Comparison of ENCODE assay signal across 32 mouse cellular contexts in genomic region chr16:23149396-23149795, GRCm38 (mm10). TPM values are rescaled to one million over a fixed set of nuclear protein-coding genes. Genes with fewer than 3 reads are reported as not detected.
DNase-seq lines count a peak whose midpoint lies in the region; ATAC-seq and TF ChIP-seq lines count a peak whose summit lies in the region.
"Had no signal": no experiment of that assay in that cellular context is flagged by ENCODE, and none has a peak within 500 bp of the region (broad histone marks: within the 10 kb centered on the region; RNA-seq: fewer than 3 reads in every experiment).

No protein-coding gene starts in this region.

- peak overlapping the region; percentile 41 for H3K9ac ChIP-seq in liver, adult 2 months (ENCODE audit: low read depth, low read length)
- H3K9ac ChIP-seq in liver, embryonic 12.5 days, result no peak overlapping the region
- H3K9ac ChIP-seq in CH12.LX (ENCODE audit: insufficient read depth, low read depth), result no peak overlapping the region
- no peak overlapping the region for H3K9ac ChIP-seq in lung, postnatal 0 days (replicated peaks; ENCODE audit: low read depth)
- H3K9ac ChIP-seq: embryonic facial prominence, embryonic 13.5 days; forebrain, embryonic 12.5 days; forebrain, embryonic 15.5 days; heart, embryonic 12.5 days; heart, embryonic 15.5 days; hindbrain, embryonic 14.5 days had no signal

- ATAC-seq in liver, embryonic 12.5 days, result no peak
- ATAC-seq in lung, postnatal 0 days, result no peak
- ATAC-seq: activated CD4-positive, CD25-positive, alpha-beta regulatory T cell, adult 4 months; CD4-positive, CD25-positive, alpha-beta regulatory T cell, adult 4 months; forebrain, embryonic 15.5 days; hindbrain, postnatal 0 days; inflammation-experienced regulatory T-cells, adult 6 months had no signal

- H3K79me2 ChIP-seq in liver, adult 2 months (ENCODE audit: control insufficient read depth, insufficient read depth, low read length), result no peaks in the 10 kb centered on the region
- no peaks in the 10 kb centered on the region for H3K79me2 ChIP-seq in CH12.LX (replicated peaks; ENCODE audit: control insufficient read depth, extremely low read depth, insufficient read depth, poor library complexity, severe bottlenecking)

- in situ Hi-C loops in CH12.LX (cut with MboI; ENCODE audit: low pct_ligation_motif_present, low pct_unique_long_range_greater_than_20kb, low sequenced_read_pairs), result loop anchor here (5.0 to 10.0 kb wide), 2 partner anchors 133 to 285 kb away; no protein-coding TSS in a partner anchor

- no peak overlapping the region for H3K4me2 ChIP-seq in liver, embryonic 12.5 days
- peak overlapping the region; percentile 12; the same call in 1 of the 2 replicates for H3K4me2 ChIP-seq in CH12.LX (ENCODE audit: insufficient read depth, low read depth, poor library complexity, severe bottlenecking)
- H3K4me2 ChIP-seq in lung, postnatal 0 days (replicated peaks; ENCODE audit: low read depth, low read length), result no peak overlapping the region
- H3K4me2 ChIP-seq: embryonic facial prominence, embryonic 13.5 days; forebrain, embryonic 12.5 days; forebrain, embryonic 15.5 days; heart, embryonic 12.5 days; heart, embryonic 15.5 days; hindbrain, embryonic 14.5 days had no signal

- H3K36me3 ChIP-seq in liver, adult 2 months (ENCODE audit: control insufficient read depth, insufficient read depth, low read length), result no peaks in the 10 kb centered on the region
- no peaks in the 10 kb centered on the region for H3K36me3 ChIP-seq in liver, embryonic 12.5 days
- no peaks in the 10 kb centered on the region for H3K36me3 ChIP-seq in CH12.LX (replicated peaks in 1 of 2; ENCODE audit: control insufficient read depth in 1 of 2, insufficient read depth in 1 of 2, low read length in 1 of 2)
- H3K36me3 ChIP-seq in lung, postnatal 0 days (ENCODE audit: insufficient read depth, low read length), result no peaks in the 10 kb centered on the region
- H3K36me3 ChIP-seq: embryonic facial prominence, embryonic 10.5 days; embryonic facial prominence, embryonic 13.5 days; forebrain, embryonic 12.5 days; forebrain, embryonic 15.5 days; heart, embryonic 12.5 days; heart, embryonic 15.5 days had no signal

- H3K4me1 ChIP-seq in liver, adult 2 months (ENCODE audit: control insufficient read depth, insufficient read depth, low read length), result peaks cover 20% of the 10 kb centered on the region
- no peaks in the 10 kb centered on the region for H3K4me1 ChIP-seq in liver, embryonic 12.5 days
- H3K4me1 ChIP-seq in CH12.LX (ENCODE audit: control insufficient read depth in 1 of 2, insufficient read depth in 2 of 2), result peaks cover 9 to 47% of the 10 kb centered on the region in 2 experiments; a peak in 3 of 4 replicates
- H3K4me1 ChIP-seq in brown adipose tissue, adult 24 weeks (ENCODE audit: control insufficient read depth, insufficient read depth, insufficient read length, low read length), result peaks cover 9% of the 10 kb centered on the region
- no peaks in the 10 kb centered on the region for H3K4me1 ChIP-seq in lung, postnatal 0 days (ENCODE audit: insufficient read depth, low read depth, low read length)
- H3K4me1 ChIP-seq: embryonic facial prominence, embryonic 13.5 days; forebrain, embryonic 12.5 days; forebrain, embryonic 15.5 days had no signal

- no peak for TF ChIP-seq RAD21 in CH12.LX (IDR thresholded peaks at IDR 0.05; ENCODE audit: low read depth, low read length)

- WGBS in liver, adult 2 months, result 17% methylated on average over 8 of the region's 8 CpGs
- WGBS in liver, embryonic 12.5 days (ENCODE audit: insufficient replicate concordance), result 67% methylated on average over 8 of the region's 8 CpGs
- WGBS in lung, postnatal 0 days, result 59% methylated on average over 8 of the region's 8 CpGs

- H3K27me3 ChIP-seq in liver, adult 2 months (ENCODE audit: control insufficient read depth, insufficient read depth, low read length), result no peaks in the 10 kb centered on the region
- no peaks in the 10 kb centered on the region for H3K27me3 ChIP-seq in liver, embryonic 12.5 days (replicated peaks)
- H3K27me3 ChIP-seq in CH12.LX (replicated peaks), result peaks cover 3% of the 10 kb centered on the region
- no peaks in the 10 kb centered on the region for H3K27me3 ChIP-seq in lung, postnatal 0 days (replicated peaks; ENCODE audit: insufficient read depth, low read length)
- H3K27me3 ChIP-seq: embryonic facial prominence, embryonic 13.5 days; forebrain, embryonic 12.5 days; forebrain, embryonic 15.5 days; heart, embryonic 12.5 days; heart, embryonic 15.5 days had no signal

- no peak for TF ChIP-seq CTCF in liver, adult 2 months (IDR thresholded peaks at IDR 0.05; ENCODE audit: low read depth, low read length)
- TF ChIP-seq CTCF in CH12.LX (conservative IDR thresholded peaks at IDR 0.05 in 1 of 2, IDR thresholded peaks at IDR 0.05 in 1 of 2; ENCODE audit: low read depth in 2 of 2, low read length in 2 of 2), result no peak
- TF ChIP-seq CTCF in lung, postnatal 0 days (IDR thresholded peaks at IDR 0.05), result no peak

- TF ChIP-seq EP300 in CH12.LX (IDR thresholded peaks at IDR 0.05; ENCODE audit: low read length), result peak; percentile 61; the same call in 1 of the 2 replicates
- no peak for TF ChIP-seq EP300 in lung, postnatal 0 days (IDR thresholded peaks at IDR 0.05)

- peak overlapping the region; percentile 40 for H3K4me3 ChIP-seq in liver, adult 2 months (ENCODE audit: insufficient read depth, low read depth, low read length)
- no peak overlapping the region for H3K4me3 ChIP-seq in liver, embryonic 12.5 days
- no peak overlapping the region for H3K4me3 ChIP-seq in CH12.LX (replicated peaks in 1 of 3; ENCODE audit: low read depth in 2 of 3, low read length in 2 of 3, poor library complexity in 1 of 3)
- H3K4me3 ChIP-seq in brown adipose tissue, adult 24 weeks (ENCODE audit: insufficient read depth, low read depth, low read length), result peak overlapping the region; percentile 65
- no peak overlapping the region for H3K4me3 ChIP-seq in lung, postnatal 0 days (ENCODE audit: low read depth, low read length)
- H3K4me3 ChIP-seq: embryonic facial prominence, embryonic 10.5 days; embryonic facial prominence, embryonic 13.5 days; erythroblast, embryonic 14.5 days; forebrain, embryonic 12.5 days; forebrain, embryonic 15.5 days; heart, embryonic 12.5 days; heart, embryonic 15.5 days had no signal

- H3K27ac ChIP-seq in liver, adult 2 months (replicated peaks; ENCODE audit: insufficient read depth, low read depth, low read length), result peak overlapping the region; percentile 79
- no peak overlapping the region for H3K27ac ChIP-seq in liver, embryonic 12.5 days
- no peak overlapping the region for H3K27ac ChIP-seq in CH12.LX (ENCODE audit: insufficient read depth, low read depth)
- H3K27ac ChIP-seq in brown adipose tissue, adult 24 weeks (replicated peaks; ENCODE audit: low read depth, low read length), result peak overlapping the region; percentile 84
- H3K27ac ChIP-seq in lung, postnatal 0 days (ENCODE audit: low read length), result no peak overlapping the region
- H3K27ac ChIP-seq: embryonic facial prominence, embryonic 10.5 days; embryonic facial prominence, embryonic 13.5 days; forebrain, embryonic 12.5 days; forebrain, embryonic 15.5 days; heart, embryonic 15.5 days; hindbrain, embryonic 14.5 days; hindbrain, postnatal 0 days had no signal

- dilution Hi-C loops in CH12.LX (cut with MboI; ENCODE audit: extremely low pct_ligation_motif_present, extremely low pct_unique_long_range_greater_than_20kb, low sequenced_read_pairs), result no loop called here

- DNase-seq in liver, adult 2 months (ENCODE audit: extremely low read depth, low read depth, low spot score), result peak; percentile 90
- DNase-seq in CH12.LX (ENCODE audit: extremely low read depth), result no peak
- DNase-seq in heart, adult 18-20 months, result no peak
- no peak for DNase-seq in layer of hippocampus, postnatal 14 days (ENCODE audit: low spot score in 2 of 2)
- DNase-seq in lung, postnatal 0 days (ENCODE audit: low spot score), result no peak
- DNase-seq: adrenal gland, postnatal 10 days; adrenal gland, postnatal 36 days; cerebellum, adult 11-12 months; cerebellum, adult 8-10 months; cerebellum, postnatal 10 days; cerebellum, postnatal 36 days; embryo, embryonic 11 days; gastrocnemius, postnatal 10 days; gastrocnemius, postnatal 36 days; heart, postnatal 10 days; heart, postnatal 4 days had no signal

- H3K9me3 ChIP-seq in liver, embryonic 12.5 days (replicated peaks), result no peaks in the 10 kb centered on the region
- H3K9me3 ChIP-seq in CH12.LX (replicated peaks; ENCODE audit: low read length), result no peaks in the 10 kb centered on the region
- H3K9me3 ChIP-seq in lung, postnatal 0 days (ENCODE audit: low read length), result no peaks in the 10 kb centered on the region
- H3K9me3 ChIP-seq: embryonic facial prominence, embryonic 10.5 days; embryonic facial prominence, embryonic 13.5 days; forebrain, embryonic 12.5 days; forebrain, embryonic 15.5 days; heart, embryonic 12.5 days; heart, embryonic 15.5 days had no signal

- TF ChIP-seq POLR2A in liver, adult 2 months (IDR thresholded peaks at IDR 0.05; ENCODE audit: extremely low read depth, insufficient read depth, low read length), result no peak
- TF ChIP-seq POLR2A in CH12.LX (IDR thresholded peaks at IDR 0.05; ENCODE audit: low read depth, low read length), result no peak

RNA-seq across cellular contexts. Expression of gene Adipoq, which starts 3.1 kb away (rescaled TPM):
- total RNA-seq in liver, adult 2 months (2014; rRNA removed), result 0.87 and 1.2 TPM in 2 replicates
- 0.09 TPM in 1 of 2 replicates, not detected in the other for polyA plus RNA-seq in liver, adult 2 months (2012; rRNA removed)
- polyA plus RNA-seq in liver, embryonic 12.5 days (2016; fragmentation: Nextera tagmentation; extraction: Ambion mirVana), result not detected in 2 replicates
- total RNA-seq in CH12.LX (2012; rRNA removed) (0.13 TPM in 1 of 2 replicates, not detected in the other), CH12.LX (2014; rRNA removed) (0.68 and 0.99 TPM in 2 replicates)
- polyA plus RNA-seq in CH12.LX (2012; ENCODE audit: insufficient read length, low read depth), result 0.55 and 1.1 TPM in 2 replicates
- polyA plus RNA-seq in brown adipose tissue, adult 24 weeks (2012; ENCODE audit: insufficient read depth, insufficient read length, missing spikeins), result 1,590 and 1,771 TPM in 2 replicates
- total RNA-seq in heart, adult 18-20 months (2021), result 10 to 100 TPM; 14.8 to 64.6 TPM
- total RNA-seq in layer of hippocampus, postnatal 14 days (2021), result not detected
- polyA plus RNA-seq in lung, postnatal 0 days (2015; fragmentation: Nextera tagmentation; extraction: Ambion mirVana), result not detected in 2 replicates
- total RNA-seq: hindbrain, postnatal 0 days had no signal
- polyA plus RNA-seq: activated CD4-positive, CD25-positive, alpha-beta regulatory T cell, adult 4 months; C2C12; CD4-positive, CD25-positive, alpha-beta regulatory T cell, adult 4 months; embryonic facial prominence, embryonic 10.5 days; embryonic facial prominence, embryonic 13.5 days; erythroblast, embryonic 14.5 days; forebrain, embryonic 12.5 days; forebrain, embryonic 15.5 days; heart, embryonic 15.5 days; hindbrain, embryonic 11.5 days; hindbrain, embryonic 14.5 days; hindbrain, postnatal 0 days had no signal

RNA-seq across cellular contexts. Expression of gene Rfc4, which starts 21.9 kb away (rescaled TPM):
- 5.2 and 5.3 TPM in 2 replicates for total RNA-seq in liver, adult 2 months (2014; rRNA removed)
- polyA plus RNA-seq in liver, adult 2 months (2012; rRNA removed), result 0.32 TPM in 1 of 2 replicates, not detected in the other
- polyA plus RNA-seq in liver, embryonic 12.5 days (2016; fragmentation: Nextera tagmentation; extraction: Ambion mirVana), result 184 and 199 TPM in 2 replicates
- total RNA-seq in CH12.LX (2012; rRNA removed) (121 and 125 TPM in 2 replicates), CH12.LX (2014; rRNA removed) (191 and 204 TPM in 2 replicates)
- 74.6 and 91.5 TPM in 2 replicates for polyA plus RNA-seq in CH12.LX (2012; ENCODE audit: insufficient read length, low read depth)
- polyA plus RNA-seq in brown adipose tissue, adult 24 weeks (2012; ENCODE audit: insufficient read depth, insufficient read length, missing spikeins), result 13.8 and 15.6 TPM in 2 replicates
- 10 to 100 TPM in 1 of 2 experiments, 1 to 10 TPM in 1; 8.3 to 10.1 TPM for total RNA-seq in heart, adult 18-20 months (2021)
- total RNA-seq in layer of hippocampus, postnatal 14 days (2021), result 1 to 10 TPM; 4.8 to 5.1 TPM
- polyA plus RNA-seq in lung, postnatal 0 days (2015; fragmentation: Nextera tagmentation; extraction: Ambion mirVana), result 19.0 and 21.4 TPM in 2 replicates

RNA-seq across cellular contexts. Expression of gene Eif4a2, which starts 42.2 kb away (rescaled TPM):
- 325 and 412 TPM in 2 replicates for total RNA-seq in liver, adult 2 months (2014; rRNA removed)
- 64.4 and 75.9 TPM in 2 replicates for polyA plus RNA-seq in liver, adult 2 months (2012; rRNA removed)
- polyA plus RNA-seq in liver, embryonic 12.5 days (2016; fragmentation: Nextera tagmentation; extraction: Ambion mirVana), result 99.9 and 102 TPM in 2 replicates
- total RNA-seq in CH12.LX (2012; rRNA removed) (358 and 457 TPM in 2 replicates), CH12.LX (2014; rRNA removed) (660 and 860 TPM in 2 replicates)
- polyA plus RNA-seq in CH12.LX (2012; ENCODE audit: insufficient read length, low read depth), result 475 TPM in 2 replicates
- 287 and 288 TPM in 2 replicates for polyA plus RNA-seq in brown adipose tissue, adult 24 weeks (2012; ENCODE audit: insufficient read depth, insufficient read length, missing spikeins)
- 100 to 1,000 TPM; 420 to 448 TPM for total RNA-seq in heart, adult 18-20 months (2021)
- total RNA-seq in layer of hippocampus, postnatal 14 days (2021), result 100 to 1,000 TPM; 713 to 771 TPM
- polyA plus RNA-seq in lung, postnatal 0 days (2015; fragmentation: Nextera tagmentation; extraction: Ambion mirVana), result 144 and 177 TPM in 2 replicates

Comparison
In these comparisons a context has a peak if more than half of its experiments do, and no peak if none do; other contexts are left out.
1. H3K27ac ChIP-seq: peak in liver, adult 2 months (single experiment) and brown adipose tissue, adult 24 weeks (single experiment); none in liver, embryonic 12.5 days (single experiment), CH12.LX (single experiment) and lung, postnatal 0 days (single experiment).
2. H3K4me3 ChIP-seq: peak in liver, adult 2 months (single experiment) and brown adipose tissue, adult 24 weeks (single experiment); none in liver, embryonic 12.5 days (single experiment), CH12.LX (0 of 3) and lung, postnatal 0 days (single experiment).
3. RNA of gene Rfc4, which starts 21.9 kb away (polyA plus RNA-seq): 184 to 199 TPM in liver, embryonic 12.5 days, 74.6 to 91.5 TPM in CH12.LX, 19.0 to 21.4 TPM in lung, postnatal 0 days and 13.8 to 15.6 TPM in brown adipose tissue, adult 24 weeks; 0.32 TPM in liver, adult 2 months; every median in the first group is over 10 times any median in the second.
4. RNA of gene Adipoq, which starts 3.1 kb away (polyA plus RNA-seq): 1,590 to 1,771 TPM in brown adipose tissue, adult 24 weeks; 0.55 to 1.1 TPM in CH12.LX, not detected in lung, postnatal 0 days, not detected in liver, embryonic 12.5 days and 0.09 TPM in liver, adult 2 months; every median in the first group is over 100 times any median in the second.